Mouse (Mus musculus): ENCODE data around the gene Unc119. TPM values are rescaled to one million over a fixed set of nuclear protein-coding genes. Genes with fewer than 3 reads are reported as not detected.
A peak's percentile ranks its signal among the peaks of the same experiment; 100 is the strongest.

The Unc119 gene
- polyA plus RNA-seq, 1 experiment from 2014 or later = 71.7 TPM

DNA sequence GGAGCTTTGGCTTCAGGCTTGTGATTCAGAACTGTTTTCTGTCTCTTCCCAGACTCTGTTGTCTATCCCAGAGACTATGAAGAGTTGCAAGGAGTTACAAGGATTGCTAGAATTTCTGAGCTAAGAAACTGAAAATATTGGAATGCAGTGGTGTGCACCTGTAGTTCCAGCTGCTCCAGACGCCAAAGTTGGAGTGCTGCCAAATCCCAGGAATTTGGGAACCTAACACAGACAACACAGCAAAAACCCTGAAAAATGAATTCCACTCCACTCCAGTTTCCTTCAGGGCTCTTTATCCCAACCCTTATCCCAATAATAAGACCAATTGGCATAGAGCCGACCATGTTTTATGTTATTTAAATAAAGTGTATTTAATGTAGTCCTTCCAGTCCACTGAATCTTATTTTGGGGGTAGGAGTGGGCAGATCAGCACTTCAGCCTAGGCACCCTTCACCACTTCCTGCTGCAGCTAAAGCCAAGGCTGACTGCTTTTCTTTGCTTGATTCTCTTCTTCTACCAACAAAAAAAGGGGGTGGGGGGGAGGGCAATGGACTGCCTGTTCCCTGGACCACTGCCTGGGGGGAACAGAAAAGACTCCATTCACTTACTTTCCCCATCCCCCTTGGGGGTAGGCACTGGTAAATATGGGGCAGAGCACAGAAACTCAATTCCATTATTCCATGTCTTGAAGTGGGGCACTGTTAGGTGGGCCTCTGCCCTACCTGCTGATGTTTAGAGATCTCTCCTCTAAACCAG, 21.0 kb upstream of the Unc119 start:
- Histone ChIP-seq H3K4me2 (no peak overlapping the region), H3K4me1 (ENCODE audit: control insufficient read depth, insufficient read depth, low read length) (no peaks in the 10 kb centered on the region), H3K27ac (ENCODE audit: low read depth, low read length) (no peak overlapping the region), H3K4me3 (ENCODE audit: low read depth, low read length) (no peak overlapping the region), H3K9me3 (ENCODE audit: control insufficient read depth, low read length) (no peaks in the 10 kb centered on the region), H3K9ac (ENCODE audit: low read length) (no peak overlapping the region), H3K27me3 (ENCODE audit: control insufficient read depth, insufficient read depth, low read length) (no peaks in the 10 kb centered on the region), H3K36me3 (ENCODE audit: control insufficient read depth, insufficient read depth, low read length) (peaks cover 30% of the 10 kb centered on the region)
- no peak for DNase-seq (ENCODE audit: low spot score, missing footprints)
- WGBS = 85% methylated on average over 2 of the region's 2 CpGs
- no peak for ATAC-seq (ENCODE audit: low FRiP score)

DNA sequence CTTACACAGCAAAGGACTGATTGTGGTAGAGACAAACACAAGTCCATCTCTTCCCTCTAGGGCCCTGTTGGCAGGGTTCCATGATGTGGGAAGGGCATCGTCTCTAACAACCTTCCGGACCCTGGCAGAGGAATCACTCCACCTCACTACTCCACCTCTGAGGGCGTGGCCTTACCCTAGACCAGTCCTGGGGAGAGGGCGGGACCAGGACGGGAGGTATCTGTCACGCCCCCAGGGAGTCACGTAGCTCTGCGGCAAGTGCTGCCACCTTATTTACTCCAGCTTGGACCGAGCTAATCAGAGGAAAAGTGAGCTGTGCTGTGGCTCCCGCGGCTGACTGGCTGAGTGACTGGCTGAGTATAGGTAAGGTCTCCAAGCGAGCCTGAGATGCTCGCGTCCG, 20.4 kb upstream of the Unc119 start, which contains the start of gene Aldoc:
Gene Aldoc (plus strand): TSS at position 109 of the 400 bp plus-strand sequence.
- ATAC-seq (ENCODE audit: low FRiP score) (peak; percentile 48; the same call in 1 of the 2 replicates), DNase-seq (ENCODE audit: low spot score, missing footprints) (no peak)
- no peaks in the 10 kb centered on the region for H3K27me3 ChIP-seq (ENCODE audit: control insufficient read depth, insufficient read depth, low read length)
- H3K9ac ChIP-seq (ENCODE audit: low read length) = no peak within 1 kb of the TSS
- H3K9me3 ChIP-seq (ENCODE audit: control insufficient read depth, low read length) = no peaks in the 10 kb centered on the region
- peaks cover 24% of the 10 kb centered on the region; the same call in 1 of the 2 replicates for H3K36me3 ChIP-seq (ENCODE audit: control insufficient read depth, insufficient read depth, low read length)
- H3K4me2 ChIP-seq = no peak within 1 kb of the TSS
- no peak within 1 kb of the TSS for H3K27ac ChIP-seq (ENCODE audit: low read depth, low read length)
- H3K4me3 ChIP-seq (ENCODE audit: low read depth, low read length) = no peak within 1 kb of the TSS
- WGBS = 5% methylated on average over 15 of the region's 15 CpGs
- H3K4me1 ChIP-seq (ENCODE audit: control insufficient read depth, insufficient read depth, low read length) = no peaks in the 10 kb centered on the region

DNA sequence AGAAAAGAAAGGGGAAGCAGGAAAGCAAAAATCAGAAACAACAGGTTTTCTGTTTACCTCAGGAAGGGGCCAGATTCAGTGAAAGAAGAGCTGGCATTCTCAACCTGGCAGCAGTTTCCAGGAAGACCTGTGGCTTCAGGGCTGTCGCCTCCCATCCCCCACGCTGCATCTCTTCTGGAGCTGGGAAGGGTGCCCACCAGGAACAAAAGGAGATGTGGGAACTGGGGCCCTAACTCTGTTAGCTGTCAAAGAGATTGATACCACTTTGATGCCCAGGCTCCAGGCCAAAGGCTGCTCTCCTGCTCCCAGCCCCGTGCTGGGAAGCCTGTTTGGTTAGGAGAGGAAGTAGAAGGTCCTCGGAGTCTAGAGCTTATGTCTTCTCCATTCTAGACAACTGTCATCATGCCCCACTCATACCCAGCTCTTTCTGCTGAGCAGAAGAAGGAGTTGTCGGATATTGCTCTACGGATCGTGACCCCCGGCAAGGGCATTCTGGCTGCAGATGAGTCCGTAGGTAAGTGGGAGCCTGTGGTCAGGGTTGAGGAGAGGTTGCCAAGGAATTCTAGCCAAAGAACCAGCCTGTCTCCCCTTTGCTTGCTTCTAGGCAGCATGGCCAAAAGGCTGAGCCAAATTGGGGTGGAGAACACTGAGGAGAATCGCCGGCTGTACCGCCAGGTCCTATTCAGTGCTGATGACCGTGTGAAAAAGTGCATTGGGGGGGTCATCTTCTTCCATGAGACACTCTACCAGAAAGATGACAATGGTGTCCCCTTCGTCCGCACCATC, 19.1 kb upstream of the Unc119 start:
- Histone ChIP-seq H3K9ac (ENCODE audit: low read length) (no peak overlapping the region), H3K4me3 (ENCODE audit: low read depth, low read length) (no peak overlapping the region), H3K4me1 (ENCODE audit: control insufficient read depth, insufficient read depth, low read length) (peaks cover 4% of the 10 kb centered on the region), H3K36me3 (ENCODE audit: control insufficient read depth, insufficient read depth, low read length) (peaks cover 19% of the 10 kb centered on the region; the same call in 1 of the 2 replicates), H3K27me3 (ENCODE audit: control insufficient read depth, insufficient read depth, low read length) (no peaks in the 10 kb centered on the region), H3K4me2 (no peak overlapping the region), H3K9me3 (ENCODE audit: control insufficient read depth, low read length) (no peaks in the 10 kb centered on the region), H3K27ac (ENCODE audit: low read depth, low read length) (no peak overlapping the region)
- 89% methylated on average over 15 of the region's 15 CpGs for WGBS
- ATAC-seq (ENCODE audit: low FRiP score) (no peak), DNase-seq (ENCODE audit: low spot score, missing footprints) (no peak)

DNA sequence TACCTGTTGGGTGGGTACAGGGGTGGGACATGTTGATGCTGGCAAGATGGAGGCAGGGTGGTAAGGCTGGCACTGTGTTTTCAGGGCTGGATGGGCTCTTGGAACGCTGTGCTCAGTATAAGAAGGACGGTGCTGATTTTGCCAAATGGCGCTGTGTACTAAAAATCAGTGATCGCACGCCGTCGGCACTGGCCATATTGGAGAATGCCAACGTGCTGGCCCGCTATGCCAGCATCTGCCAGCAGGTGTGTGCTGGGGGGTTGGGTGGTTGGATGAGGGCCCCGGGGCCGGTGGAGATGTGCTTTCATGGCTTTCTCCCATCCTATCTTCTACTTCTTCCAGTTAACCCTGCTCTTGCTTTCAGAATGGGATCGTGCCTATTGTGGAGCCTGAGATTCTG, 18.3 kb upstream of the Unc119 start:
- H3K27me3 ChIP-seq (ENCODE audit: control insufficient read depth, insufficient read depth, low read length) = no peaks in the 10 kb centered on the region
- DNase-seq (ENCODE audit: low spot score, missing footprints) (no peak), ATAC-seq (ENCODE audit: low FRiP score) (no peak)
- H3K36me3 ChIP-seq (ENCODE audit: control insufficient read depth, insufficient read depth, low read length) = peaks cover 16% of the 10 kb centered on the region; the same call in 1 of the 2 replicates
- H3K9ac ChIP-seq (ENCODE audit: low read length) = no peak overlapping the region
- no peak overlapping the region for H3K4me2 ChIP-seq
- H3K27ac ChIP-seq (ENCODE audit: low read depth, low read length) = no peak overlapping the region
- no peak overlapping the region for H3K4me3 ChIP-seq (ENCODE audit: low read depth, low read length)
- H3K9me3 ChIP-seq (ENCODE audit: control insufficient read depth, low read length) = no peaks in the 10 kb centered on the region
- 94% methylated on average over 12 of the region's 12 CpGs for WGBS
- H3K4me1 ChIP-seq (ENCODE audit: control insufficient read depth, insufficient read depth, low read length) = peaks cover 6% of the 10 kb centered on the region

DNA sequence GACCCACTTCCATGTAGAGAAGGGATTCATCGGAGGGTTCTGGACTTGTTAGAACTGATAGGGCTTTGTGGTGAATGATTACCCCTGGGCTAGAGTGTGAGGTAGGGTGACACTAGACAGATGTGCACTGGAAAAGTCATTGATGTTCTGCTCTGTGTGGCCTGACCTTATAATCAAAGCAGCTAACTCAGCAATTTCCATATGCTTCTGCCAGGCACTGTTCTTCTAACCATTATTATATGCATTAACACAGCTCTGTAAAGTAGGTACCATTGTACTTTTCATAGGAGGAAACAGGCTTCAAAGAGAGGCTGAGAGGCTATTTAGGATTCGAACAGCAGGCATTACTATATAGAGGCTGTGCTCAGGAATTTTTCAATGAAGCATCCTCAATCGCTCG, 16.1 kb upstream of the Unc119 start:
- no peaks in the 10 kb centered on the region for H3K27me3 ChIP-seq (ENCODE audit: control insufficient read depth, insufficient read depth, low read length)
- peaks cover 6% of the 10 kb centered on the region for H3K4me1 ChIP-seq (ENCODE audit: control insufficient read depth, insufficient read depth, low read length)
- no peaks in the 10 kb centered on the region; the same call in 1 of the 2 replicates for H3K36me3 ChIP-seq (ENCODE audit: control insufficient read depth, insufficient read depth, low read length)
- WGBS = 94% methylated on average over 4 of the region's 4 CpGs
- H3K9ac ChIP-seq (ENCODE audit: low read length) = no peak overlapping the region
- ATAC-seq (ENCODE audit: low FRiP score) (no peak), DNase-seq (ENCODE audit: low spot score, missing footprints) (no peak)
- H3K27ac ChIP-seq (ENCODE audit: low read depth, low read length) = no peak overlapping the region
- no peak overlapping the region for H3K4me2 ChIP-seq
- no peaks in the 10 kb centered on the region for H3K9me3 ChIP-seq (ENCODE audit: control insufficient read depth, low read length)
- no peak overlapping the region for H3K4me3 ChIP-seq (ENCODE audit: low read depth, low read length)

DNA sequence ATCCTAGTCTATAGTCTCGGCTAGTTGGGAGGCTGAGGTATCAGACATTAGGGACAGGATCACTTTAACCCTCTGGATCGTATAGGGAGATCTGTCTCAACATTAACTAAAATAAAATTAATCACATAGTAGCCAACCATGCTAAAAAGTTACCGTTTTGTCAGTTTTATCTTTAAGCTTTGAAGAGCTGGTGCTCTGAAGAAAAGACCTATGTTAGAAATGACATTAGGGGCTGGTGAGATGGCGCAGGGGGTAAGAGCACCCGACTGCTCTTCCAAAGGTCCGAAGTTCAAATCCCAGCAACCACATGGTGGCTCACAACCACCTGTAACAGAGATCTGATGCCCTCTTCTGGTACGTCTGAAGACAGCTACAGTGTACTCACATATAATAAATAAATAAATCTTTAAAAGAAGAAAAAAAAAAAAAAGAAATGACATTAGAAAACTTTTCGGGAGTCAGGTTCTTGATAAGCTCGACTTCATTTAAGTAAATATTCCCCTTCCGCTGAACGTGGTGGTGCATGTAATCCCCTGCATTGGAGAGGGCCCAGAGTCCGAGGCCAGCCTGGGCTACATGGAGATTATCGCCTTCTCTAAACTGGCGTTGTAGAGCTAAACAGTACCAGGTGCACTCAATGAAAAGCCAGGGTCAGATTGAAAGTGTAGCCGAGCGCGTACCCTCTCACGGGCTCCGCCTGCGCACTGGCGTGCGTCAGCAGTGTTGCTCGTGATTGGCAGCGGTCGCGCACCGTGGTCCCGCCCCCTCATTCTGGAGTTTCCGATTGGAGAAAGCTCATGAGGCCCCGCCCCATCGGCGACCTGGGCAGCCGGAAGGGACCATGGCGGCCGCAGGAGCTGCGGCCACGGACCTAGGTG, 15.4 kb upstream of the Unc119 start, which contains the start of gene Pigs:
Gene Pigs (plus strand): TSS at position 782 of the 878 bp plus-strand sequence.
- no peaks in the 10 kb centered on the region for H3K27me3 ChIP-seq (ENCODE audit: control insufficient read depth, insufficient read depth, low read length)
- H3K27ac ChIP-seq (ENCODE audit: low read depth, low read length) = no peak within 1 kb of the TSS
- peak within 1 kb of the TSS; percentile 98 for H3K4me2 ChIP-seq
- no peaks in the 10 kb centered on the region for H3K9me3 ChIP-seq (ENCODE audit: control insufficient read depth, low read length)
- ATAC-seq (ENCODE audit: low FRiP score) (peak; percentile 97), DNase-seq (ENCODE audit: low spot score, missing footprints) (peak; percentile 98)
- no peaks in the 10 kb centered on the region for H3K36me3 ChIP-seq (ENCODE audit: control insufficient read depth, insufficient read depth, low read length)
- 14% methylated on average over 37 of the region's 37 CpGs for WGBS
- peak within 1 kb of the TSS; percentile 88 for H3K9ac ChIP-seq (ENCODE audit: low read length)
- peaks cover 6% of the 10 kb centered on the region for H3K4me1 ChIP-seq (ENCODE audit: control insufficient read depth, insufficient read depth, low read length)
- H3K4me3 ChIP-seq (ENCODE audit: low read depth, low read length) = peak within 1 kb of the TSS; percentile 91

DNA sequence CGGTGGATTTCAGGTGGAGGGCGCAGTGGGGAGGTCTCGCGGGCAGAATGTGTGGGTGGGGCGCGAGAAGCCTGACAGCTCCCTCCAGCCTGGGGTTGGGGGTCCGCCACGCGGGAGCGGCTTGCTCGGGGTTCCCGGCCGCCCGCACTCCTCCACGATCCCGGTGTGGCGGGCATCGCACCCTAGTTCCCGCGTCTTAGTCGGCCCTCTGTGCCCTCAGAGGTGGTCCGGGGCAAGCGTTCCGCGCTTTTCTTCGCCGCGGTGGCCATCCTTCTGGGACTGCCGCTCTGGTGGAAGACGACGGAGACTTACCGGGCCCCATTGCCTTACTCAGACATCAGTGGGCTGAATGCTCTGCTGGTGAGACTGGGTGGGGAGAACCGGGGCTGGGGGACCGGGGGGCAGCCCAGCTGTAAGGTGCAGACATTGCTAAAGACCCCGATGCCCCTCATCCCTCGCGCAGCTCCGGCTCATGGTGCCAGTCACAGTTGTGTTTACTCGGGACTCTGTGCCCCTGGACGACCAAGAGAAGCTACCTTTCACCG, 14.7 kb upstream of the Unc119 start:
- ATAC-seq (ENCODE audit: low FRiP score) = peak; percentile 65; the same call in 1 of the 2 replicates
- H3K27ac ChIP-seq (ENCODE audit: low read depth, low read length) = no peak overlapping the region
- no peaks in the 10 kb centered on the region for H3K27me3 ChIP-seq (ENCODE audit: control insufficient read depth, insufficient read depth, low read length)
- H3K9me3 ChIP-seq (ENCODE audit: control insufficient read depth, low read length) = no peaks in the 10 kb centered on the region
- WGBS = under 1% methylated on average over 41 of the region's 41 CpGs
- peaks cover 6% of the 10 kb centered on the region for H3K4me1 ChIP-seq (ENCODE audit: control insufficient read depth, insufficient read depth, low read length)
- H3K9ac ChIP-seq (ENCODE audit: low read length) = peak overlapping the region; percentile 88
- peak overlapping the region; percentile 98 for H3K4me2 ChIP-seq
- no peaks in the 10 kb centered on the region for H3K36me3 ChIP-seq (ENCODE audit: control insufficient read depth, insufficient read depth, low read length)
- peak overlapping the region; percentile 91 for H3K4me3 ChIP-seq (ENCODE audit: low read depth, low read length)
- peak; percentile 92 for DNase-seq (ENCODE audit: low spot score, missing footprints)

DNA sequence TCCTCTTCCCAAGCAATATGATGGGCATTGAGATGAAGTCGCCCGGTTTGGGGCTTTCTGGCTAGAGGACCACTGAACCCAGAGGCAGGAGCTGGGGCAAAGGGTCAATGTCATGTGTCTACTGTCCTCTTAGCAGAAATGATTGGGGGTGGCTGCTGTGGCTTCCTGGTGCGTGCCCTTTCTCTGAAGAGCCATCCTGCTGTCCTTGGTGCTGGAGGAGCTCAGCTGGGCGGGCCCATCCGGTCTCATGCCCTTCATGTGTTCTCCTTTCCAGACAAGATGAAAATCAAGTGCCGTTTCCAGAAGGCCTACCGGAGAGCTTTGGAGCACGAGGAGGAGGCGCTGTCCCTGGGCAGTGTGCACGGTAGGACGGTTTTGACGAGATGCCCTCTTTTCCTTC, 10.6 kb upstream of the Unc119 start:
- no peak for ATAC-seq (ENCODE audit: low FRiP score)
- no peaks in the 10 kb centered on the region for H3K9me3 ChIP-seq (ENCODE audit: control insufficient read depth, low read length)
- no peak overlapping the region for H3K4me2 ChIP-seq
- H3K9ac ChIP-seq (ENCODE audit: low read length) = no peak overlapping the region
- H3K36me3 ChIP-seq (ENCODE audit: control insufficient read depth, insufficient read depth, low read length) = peaks cover 2% of the 10 kb centered on the region; the same call in 1 of the 2 replicates
- H3K4me1 ChIP-seq (ENCODE audit: control insufficient read depth, insufficient read depth, low read length) = peaks cover 6% of the 10 kb centered on the region
- H3K27ac ChIP-seq (ENCODE audit: low read depth, low read length) = no peak overlapping the region
- WGBS = 95% methylated on average over 12 of the region's 12 CpGs
- no peak overlapping the region for H3K4me3 ChIP-seq (ENCODE audit: low read depth, low read length)
- H3K27me3 ChIP-seq (ENCODE audit: control insufficient read depth, insufficient read depth, low read length) = no peaks in the 10 kb centered on the region
- no peak for DNase-seq (ENCODE audit: low spot score, missing footprints)
